17 mouse cellular contexts compared by ENCODE assay signal in genomic region chr13:23513517-23513916, GRCm38 (mm10). TPM values are rescaled to one million over a fixed set of nuclear protein-coding genes. Genes with fewer than 3 reads are reported as not detected.
DNase-seq lines count a peak whose midpoint lies in the region.
"Had no signal": no experiment of that assay in that cellular context is flagged by ENCODE, and none has a peak within 500 bp of the region (broad histone marks: within the 10 kb centered on the region; RNA-seq: fewer than 3 reads in every experiment).

No protein-coding gene starts in this region.

- intact Hi-C loops in left cerebral cortex, postnatal 25 days (cut with DNase I), result loop anchor here (10.0 kb wide), 1 partner anchor 1569 kb away; the partner anchor contains the start of gene Zfp184

- peak; percentile 1 for DNase-seq in 3T3-L1 (ENCODE audit: low read depth, low spot score)
- DNase-seq in ES-CJ7 (ENCODE audit: low read depth, low spot score), result peak; percentile 59
- DNase-seq in ZHBTc4 (ENCODE audit: low read depth, low spot score), result peak; percentile 86
- no peak for DNase-seq in frontal cortex, postnatal 10 days (ENCODE audit: low spot score in 2 of 2)
- no peak for DNase-seq in left cerebral cortex, postnatal 25 days (ENCODE audit: low spot score in 2 of 2)
- DNase-seq: adrenal gland, adult 2 months; adrenal gland, postnatal 10 days; adrenal gland, postnatal 25 days; cerebellum, adult 11 months; cerebellum, adult 18-20 months; cerebellum, adult 8-10 months; cerebellum, adult 9-11 months; cerebellum, postnatal 14 days; cerebellum, postnatal 36 days; embryo, embryonic 11 days had no signal

RNA-seq across cellular contexts. Expression of gene Hist1h4h, which starts 17.3 kb away (rescaled TPM):
- total RNA-seq in left cerebral cortex, postnatal 25 days (2021), result 100 to 1,000 TPM; 300 to 349 TPM

RNA-seq across cellular contexts. Expression of gene Hist1h2af, which starts 20.2 kb away (rescaled TPM):
- 1 to 10 TPM; 1.6 to 3.9 TPM for total RNA-seq in left cerebral cortex, postnatal 25 days (2021)

RNA-seq across cellular contexts. Expression of gene Hist1h3g, which starts 21.7 kb away (rescaled TPM):
- total RNA-seq in left cerebral cortex, postnatal 25 days (2021), result 1 to 10 TPM; 3.1 to 4.6 TPM

RNA-seq across cellular contexts. Expression of gene Btn2a2, which starts 24.9 kb away (rescaled TPM):
- total RNA-seq in left cerebral cortex, postnatal 25 days (2021), result 1 to 10 TPM; 1.1 to 1.3 TPM
- total RNA-seq: adrenal gland, adult 2 months; adrenal gland, postnatal 10 days; adrenal gland, postnatal 25 days; common myeloid progenitor, adult 5-6 weeks; MEL had no signal

RNA-seq across cellular contexts. Expression of gene Hist1h2bh, which starts 29.7 kb away (rescaled TPM):
- total RNA-seq in left cerebral cortex, postnatal 25 days (2021), result under 1 TPM; 0.57 to 0.87 TPM

Comparison
In these comparisons a context has a peak if more than half of its experiments do, and no peak if none do; other contexts are left out.
1. DNase-seq: peak in 3T3-L1 (single experiment), ES-CJ7 (single experiment) and ZHBTc4 (single experiment); none in frontal cortex, postnatal 10 days (0 of 2) and left cerebral cortex, postnatal 25 days (0 of 2).